ENCODE assay signal across 19 mouse cellular contexts in the genomic region with DNA sequence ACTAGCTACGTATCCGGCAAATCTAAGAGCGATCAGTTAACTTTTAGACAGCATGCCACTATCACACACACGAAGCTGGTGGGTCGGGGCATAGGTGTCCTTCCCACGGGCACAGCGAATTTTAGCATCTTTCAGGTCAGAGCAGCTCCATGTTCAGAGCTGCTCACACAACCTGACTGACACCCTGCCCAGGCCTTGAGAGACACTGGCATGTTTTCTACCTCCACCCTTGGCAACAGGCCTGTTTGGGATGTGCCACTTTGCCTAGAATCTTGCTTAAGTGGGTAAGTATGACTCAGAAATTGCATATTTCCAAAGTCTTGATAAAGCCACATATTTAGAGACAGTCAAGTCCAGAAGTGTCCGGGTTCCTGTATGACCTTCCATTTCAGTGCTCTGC.
A peak's percentile ranks its signal among the peaks of the same experiment; 100 is the strongest.
DNase-seq lines count a peak whose midpoint lies in the region; TF ChIP-seq lines count a peak whose summit lies in the region.
"Had no signal": no experiment of that assay in that cellular context is flagged by ENCODE, and none has a peak within 500 bp of the region (broad histone marks: within the 10 kb centered on the region; RNA-seq: fewer than 3 reads in every experiment).

No protein-coding gene starts in this region.

- H3K27me3 ChIP-seq in kidney, adult 2 months (replicated peaks; ENCODE audit: control insufficient read depth, insufficient read depth, low read length), result no peaks in the 10 kb centered on the region
- H3K27me3 ChIP-seq: limb, embryonic 13.5 days had no signal

- no peaks in the 10 kb centered on the region for H3K4me1 ChIP-seq in kidney, adult 2 months (ENCODE audit: control insufficient read depth, insufficient read depth, low read length)
- H3K4me1 ChIP-seq: forebrain, embryonic 13.5 days; limb, embryonic 13.5 days had no signal

- no peak overlapping the region for H3K4me3 ChIP-seq in kidney, adult 2 months (ENCODE audit: insufficient read depth, low read depth, low read length)
- H3K4me3 ChIP-seq: forebrain, embryonic 13.5 days; layer of hippocampus, adult 2 months; limb, embryonic 13.5 days had no signal

- DNase-seq in adrenal gland, adult (ENCODE audit: inconsistent age in 2 of 2, low spot score in 1 of 2), result peak; percentile 54 to 87
- DNase-seq in adrenal gland, postnatal 4 days (ENCODE audit: low spot score in 2 of 2), result no peak
- DNase-seq in ovary, adult 18-20 months (ENCODE audit: low spot score), result peak; percentile 24
- no peak for DNase-seq in ovary, postnatal 36 days (ENCODE audit: low spot score)
- DNase-seq in adrenal gland, adult 8-10 months, result peak; percentile 64
- no peak for DNase-seq in kidney, postnatal 25 days
- no peak for DNase-seq in kidney, adult 2 months
- DNase-seq: cerebellum, adult 8-10 months; cerebellum, postnatal 36 days; gastrocnemius, postnatal 25 days; heart, adult 18-20 months; kidney, postnatal 14 days; midbrain, embryonic 14.5 days; spleen, adult 18-20 months; thymus, postnatal 14 days had no signal

- H3K27ac ChIP-seq in kidney, adult 2 months (ENCODE audit: insufficient read depth, low read depth, low read length), result no peak overlapping the region
- H3K27ac ChIP-seq: forebrain, embryonic 13.5 days; hindbrain, embryonic 14.5 days; layer of hippocampus, adult 2 months; limb, embryonic 13.5 days had no signal

- no peaks in the 10 kb centered on the region for H3K36me3 ChIP-seq in kidney, adult 2 months (ENCODE audit: control insufficient read depth, insufficient read depth, low read length)
- H3K36me3 ChIP-seq: limb, embryonic 13.5 days had no signal

- 93% methylated on average over 8 of the region's 8 CpGs for WGBS in kidney, adult 2 months

- TF ChIP-seq POLR2A in kidney, adult 2 months (IDR thresholded peaks at IDR 0.05; ENCODE audit: low read depth, low read length), result no peak

- no peak for TF ChIP-seq CTCF in kidney, adult 2 months (conservative IDR thresholded peaks at IDR 0.05; ENCODE audit: insufficient read depth, insufficient read length, low read depth, low read length)

Comparison
In these comparisons a context has a peak if more than half of its experiments do, and no peak if none do; other contexts are left out.
1. DNase-seq: peak in adrenal gland, adult (2 of 2), ovary, adult 18-20 months (single experiment) and adrenal gland, adult 8-10 months (single experiment); none in adrenal gland, postnatal 4 days (0 of 2), ovary, postnatal 36 days (single experiment), kidney, postnatal 25 days (0 of 2) and kidney, adult 2 months (single experiment).